Mouse (Mus musculus) central nervous system, embryonic 18 days (tissue): Measurements from ENCODE around the gene Nfkb2. TPM values are rescaled to one million over a fixed set of nuclear protein-coding genes. Genes with fewer than 3 reads are reported as not detected.

Experiments used
- polyA plus RNA-seq: library from polyadenylated mRNA; depleted of rRNA; stranded (reverse); fragments of >200 nt; gene quantifications from 2 replicates; pipeline ENCODE4 v1.2.3, GENCODE M21; 2012; rRNA removed

Nfkb2 gene
- 3.2 and 3.3 TPM in 2 replicates for polyA plus RNA-seq

DNA sequence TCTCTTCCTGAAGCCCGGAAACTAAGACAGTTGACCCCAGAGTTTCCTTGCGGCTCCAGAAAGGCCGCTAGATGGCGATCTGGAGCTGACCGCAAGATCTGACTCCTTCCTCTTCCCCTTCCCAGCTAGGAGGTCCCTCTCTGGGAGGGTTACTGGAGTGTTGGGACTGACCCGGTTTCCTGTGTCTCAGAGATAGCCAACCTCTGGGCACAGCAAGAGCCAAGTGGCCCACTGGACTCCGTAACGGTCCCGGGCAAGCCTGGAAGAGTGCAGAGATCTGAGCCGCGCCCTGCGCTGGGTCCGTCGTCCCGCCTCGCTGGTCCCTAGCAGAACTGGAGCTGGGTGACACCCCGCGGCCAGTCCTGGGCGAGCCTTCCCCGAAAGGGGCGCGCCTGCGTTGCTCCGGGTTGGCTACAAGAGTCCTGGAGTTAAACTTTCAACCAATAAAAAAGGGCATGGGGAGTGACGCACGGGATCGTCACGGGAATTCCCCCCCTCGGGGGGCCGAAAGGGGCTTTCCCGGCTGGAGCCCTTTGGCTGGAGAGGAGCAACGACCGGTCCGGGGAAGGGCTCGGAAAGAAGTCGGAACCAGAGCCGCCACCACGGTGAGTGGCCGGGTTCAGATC, at the start of gene Nfkb2:
Gene Nfkb2, plus strand, starts transcription at position 105 of the 626 bp plus-strand sequence.

GRCm38 (mm10) chr19:46326756-46327305, 22.7 kb downstream of the Nfkb2 start, which contains the start of gene Psd:
Psd (minus strand) TSS chr19:46327156.

DNA sequence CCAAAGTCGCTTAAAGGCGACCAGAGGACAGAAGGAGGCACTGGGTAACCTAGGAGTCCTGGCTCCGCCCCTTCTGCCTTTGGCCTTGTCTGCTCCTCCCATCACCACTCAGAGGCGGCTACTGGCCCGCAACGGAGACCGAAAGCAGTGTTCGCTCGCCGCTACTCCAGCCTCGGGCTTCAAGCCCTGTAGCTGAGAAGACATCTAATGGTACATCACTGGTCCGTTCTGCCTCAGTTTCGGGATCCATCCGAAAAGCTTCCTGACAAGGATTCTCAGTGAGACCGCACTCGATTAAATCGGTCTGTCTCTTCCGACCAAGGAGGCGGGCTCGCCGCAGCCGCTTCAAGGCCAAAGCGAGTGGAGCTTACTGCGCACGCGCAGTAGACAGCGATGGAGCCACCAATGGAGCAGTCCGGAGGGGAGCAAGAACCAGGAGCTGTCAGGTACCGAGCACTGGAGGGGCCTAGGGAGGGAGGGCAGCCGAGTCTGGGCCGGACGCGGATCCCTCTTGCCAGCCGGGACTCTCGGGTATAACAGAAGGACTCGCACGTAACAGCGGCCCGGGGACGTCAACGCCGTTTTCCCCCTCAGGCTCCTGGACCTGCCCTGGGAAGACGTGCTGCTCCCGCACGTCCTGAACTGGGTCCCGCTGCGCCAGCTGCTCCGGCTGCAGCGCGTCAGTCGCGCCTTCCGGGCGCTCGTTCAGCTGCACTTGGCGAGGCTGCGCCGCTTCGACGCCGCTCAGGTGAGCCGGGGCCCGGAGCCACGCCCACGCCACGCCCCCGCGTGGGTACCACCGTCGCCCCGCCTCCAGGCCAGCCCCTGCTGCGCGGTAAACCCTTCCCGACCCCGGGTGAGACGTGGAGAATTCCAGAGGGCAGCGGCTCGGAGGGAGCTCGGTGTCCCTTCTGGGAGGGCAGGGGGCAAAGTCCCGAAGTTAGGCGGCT, 24.2 kb downstream of the Nfkb2 start, which contains the start of gene Fbxl15:
Gene Fbxl15, plus strand, starts transcription at position 104 of the 950 bp plus-strand sequence.

DNA sequence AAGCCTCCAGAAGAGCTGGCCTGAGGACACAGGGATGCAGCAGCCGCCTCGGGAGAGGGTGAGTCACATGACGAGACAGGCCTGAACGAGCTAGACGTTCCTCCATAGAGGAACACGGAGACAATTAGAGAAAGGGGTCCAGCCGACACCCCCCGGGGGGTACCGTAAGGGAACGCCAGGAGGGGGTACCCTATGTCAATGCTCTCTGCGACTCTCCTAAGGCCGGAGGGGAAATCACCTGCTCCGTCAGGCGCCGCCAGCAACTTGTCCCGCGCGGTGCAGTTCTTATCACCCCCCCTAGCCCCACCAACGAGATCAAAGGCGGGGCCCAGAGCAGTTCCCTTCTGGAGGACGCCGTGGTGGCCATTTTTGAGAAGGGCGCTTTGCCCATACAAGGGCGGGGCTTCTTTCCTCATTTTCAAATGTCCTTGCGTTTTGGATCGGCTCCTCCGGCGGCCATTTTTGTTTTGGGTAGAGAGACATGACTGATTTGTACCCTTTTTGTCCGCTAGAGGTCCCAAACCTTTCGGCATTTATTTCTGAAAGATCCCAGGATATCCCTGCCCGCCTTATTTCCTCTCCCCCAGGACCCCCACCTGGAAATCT, 34.3 kb downstream of the Nfkb2 start, which contains the start of gene Cuedc2:
Gene Cuedc2, minus strand, starts transcription at position 372 of the 606 bp plus-strand sequence.

DNA sequence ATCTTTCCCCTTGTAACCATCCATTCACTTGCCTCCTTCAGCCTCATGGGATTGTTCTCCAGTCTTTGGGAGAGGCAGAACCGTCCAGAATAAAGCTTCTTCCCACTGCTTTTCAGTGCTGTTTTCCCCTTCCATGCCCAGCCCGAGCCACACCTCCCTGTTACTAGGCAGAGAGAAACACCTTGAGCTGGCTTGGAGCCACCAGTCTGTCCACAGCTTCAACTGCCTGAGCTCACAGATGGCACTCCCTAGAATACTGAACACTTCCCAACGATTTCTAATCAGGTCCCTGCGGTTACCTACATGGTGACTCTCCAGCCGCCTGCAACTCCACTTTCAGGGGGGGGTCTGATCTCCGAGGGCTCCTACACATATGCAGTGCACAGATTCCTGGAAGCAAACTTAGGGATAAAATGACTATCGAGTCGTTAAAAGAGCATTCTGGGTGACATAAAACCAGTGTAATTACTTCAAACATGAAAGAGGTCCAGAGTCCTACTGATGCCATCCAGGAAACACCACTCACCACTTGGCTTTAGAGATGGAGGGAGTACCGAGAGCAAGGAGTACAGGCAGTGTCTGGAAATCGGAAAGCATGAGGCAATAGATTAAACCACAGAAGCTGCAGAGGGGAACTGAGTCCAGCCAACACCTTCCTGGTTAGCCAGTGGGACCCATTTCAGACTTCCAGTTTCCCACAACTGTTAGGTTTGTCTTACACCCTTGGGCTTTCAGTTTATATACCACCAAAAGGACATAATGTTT, 46.2 kb downstream of the Nfkb2 start, which contains the start of gene 2310034G01Rik:
Gene 2310034G01Rik, minus strand, starts transcription at position 135 of the 765 bp plus-strand sequence.

Other genes starting within 250 kb of the Nfkb2 start
- 47.8 and 49.0 TPM in 2 replicates for gene Nolc1, start 228.5 kb upstream of the Nfkb2 start, polyA plus RNA-seq
- gene Elovl3, start 172.4 kb upstream of the Nfkb2 start, polyA plus RNA-seq: not detected in 2 replicates
- 0.48 and 0.63 TPM in 2 replicates for gene Pitx3, start 156.0 kb upstream of the Nfkb2 start, polyA plus RNA-seq
- 65.4 and 67.3 TPM in 2 replicates for gene Gbf1, start 151.8 kb upstream of the Nfkb2 start, polyA plus RNA-seq
- gene Psd, start 22.8 kb downstream of the Nfkb2 start, polyA plus RNA-seq: 386 and 422 TPM in 2 replicates
- 30.4 and 34.5 TPM in 2 replicates for gene Fbxl15, start 23.9 kb downstream of the Nfkb2 start, polyA plus RNA-seq
- 257 and 259 TPM in 2 replicates for gene Cuedc2, start 34.4 kb downstream of the Nfkb2 start, polyA plus RNA-seq
- gene Mfsd13a, start 36.8 kb downstream of the Nfkb2 start, polyA plus RNA-seq: 15.7 and 20.4 TPM in 2 replicates
- 1.6 and 2.1 TPM in 2 replicates for gene 2310034G01Rik, start 46.0 kb downstream of the Nfkb2 start, polyA plus RNA-seq
- gene Actr1a, start 91.4 kb downstream of the Nfkb2 start, polyA plus RNA-seq: 237 and 248 TPM in 2 replicates
- gene Sufu, start 92.6 kb downstream of the Nfkb2 start, polyA plus RNA-seq: 14.1 and 14.5 TPM in 2 replicates
- gene Trim8, start 197.4 kb downstream of the Nfkb2 start, polyA plus RNA-seq: 31.2 and 39.2 TPM in 2 replicates